Mouse (Mus musculus): ENCODE results near the gene Zfp217. TPM values are rescaled to one million over a fixed set of nuclear protein-coding genes. Genes with fewer than 3 reads are reported as not detected.

The Zfp217 gene
- total RNA-seq, 1 experiment from 2014 or later = 83.2 TPM

GRCm38 (mm10) chr2:170163671-170164462 lies 16.0 kb upstream of the Zfp217 start:
- ATAC-seq (ENCODE audit: extremely low read depth, insufficient number of reproducible peaks, low FRiP score, poor library complexity, severe bottlenecking) = peak; percentile 28; the same call in 1 of the 2 replicates

GRCm38 (mm10) chr2:170159795-170160568 lies 12.1 kb upstream of the Zfp217 start:
- ATAC-seq (ENCODE audit: extremely low read depth, insufficient number of reproducible peaks, low FRiP score, poor library complexity, severe bottlenecking) = peak; percentile 49; the same call in 1 of the 2 replicates

GRCm38 (mm10) chr2:170158987-170159386 lies 11.1 kb upstream of the Zfp217 start:
- ATAC-seq (ENCODE audit: extremely low read depth, insufficient number of reproducible peaks, low FRiP score, poor library complexity, severe bottlenecking) = no peak

GRCm38 (mm10) chr2:170158251-170158650 lies 10.3 kb upstream of the Zfp217 start:
- ATAC-seq (ENCODE audit: extremely low read depth, insufficient number of reproducible peaks, low FRiP score, poor library complexity, severe bottlenecking) = no peak

GRCm38 (mm10) chr2:170157280-170158200 lies 9.6 kb upstream of the Zfp217 start:
- ATAC-seq (ENCODE audit: extremely low read depth, insufficient number of reproducible peaks, low FRiP score, poor library complexity, severe bottlenecking) = no peak

GRCm38 (mm10) chr2:170155089-170155740 lies 7.3 kb upstream of the Zfp217 start:
- ATAC-seq (ENCODE audit: extremely low read depth, insufficient number of reproducible peaks, low FRiP score, poor library complexity, severe bottlenecking) = peak; percentile 28

GRCm38 (mm10) chr2:170154738-170155088 lies 6.8 kb upstream of the Zfp217 start:
- ATAC-seq (ENCODE audit: extremely low read depth, insufficient number of reproducible peaks, low FRiP score, poor library complexity, severe bottlenecking) = no peak

GRCm38 (mm10) chr2:170154301-170154721 lies 6.4 kb upstream of the Zfp217 start:
- no peak for ATAC-seq (ENCODE audit: extremely low read depth, insufficient number of reproducible peaks, low FRiP score, poor library complexity, severe bottlenecking)

- no peak for ATAC-seq (ENCODE audit: extremely low read depth, insufficient number of reproducible peaks, low FRiP score, poor library complexity, severe bottlenecking)
These were observed 5.7 kb upstream of the Zfp217 start for GRCm38 (mm10) chr2:170153421-170154271.

GRCm38 (mm10) chr2:170152856-170153255 lies 5.0 kb upstream of the Zfp217 start:
- no peak for ATAC-seq (ENCODE audit: extremely low read depth, insufficient number of reproducible peaks, low FRiP score, poor library complexity, severe bottlenecking)

- no peak for ATAC-seq (ENCODE audit: extremely low read depth, insufficient number of reproducible peaks, low FRiP score, poor library complexity, severe bottlenecking)
These were observed 4.3 kb upstream of the Zfp217 start for GRCm38 (mm10) chr2:170152036-170152686.

- ATAC-seq (ENCODE audit: extremely low read depth, insufficient number of reproducible peaks, low FRiP score, poor library complexity, severe bottlenecking) = no peak
These were observed 3.6 kb upstream of the Zfp217 start for GRCm38 (mm10) chr2:170151470-170151869.

- ATAC-seq (ENCODE audit: extremely low read depth, insufficient number of reproducible peaks, low FRiP score, poor library complexity, severe bottlenecking) = no peak
These were observed 925 bp upstream of the Zfp217 start for GRCm38 (mm10) chr2:170148828-170149227.

GRCm38 (mm10) chr2:170147170-170147569 lies 733 bp downstream of the Zfp217 start:
- no peak for ATAC-seq (ENCODE audit: extremely low read depth, insufficient number of reproducible peaks, low FRiP score, poor library complexity, severe bottlenecking)

- ATAC-seq (ENCODE audit: extremely low read depth, insufficient number of reproducible peaks, low FRiP score, poor library complexity, severe bottlenecking) = no peak
These were observed 3.6 kb downstream of the Zfp217 start for GRCm38 (mm10) chr2:170144343-170144742.

GRCm38 (mm10) chr2:170143861-170144260 lies 4.0 kb downstream of the Zfp217 start:
- ATAC-seq (ENCODE audit: extremely low read depth, insufficient number of reproducible peaks, low FRiP score, poor library complexity, severe bottlenecking) = no peak

- no peak for ATAC-seq (ENCODE audit: extremely low read depth, insufficient number of reproducible peaks, low FRiP score, poor library complexity, severe bottlenecking)
These were observed 5.4 kb downstream of the Zfp217 start for GRCm38 (mm10) chr2:170142542-170142941.

Data from neutrophil, adult 5-6 weeks (primary cell).